Mouse (Mus musculus) cerebellum, adult 18-20 months (tissue): Measurements from ENCODE around the gene Hoxd9.

Source experiments
- DNase-seq, 2 experiments: peaks; one replicate each; pipeline ENCODE4 v3.0.0; 2021

Hoxd9 gene

DNA sequence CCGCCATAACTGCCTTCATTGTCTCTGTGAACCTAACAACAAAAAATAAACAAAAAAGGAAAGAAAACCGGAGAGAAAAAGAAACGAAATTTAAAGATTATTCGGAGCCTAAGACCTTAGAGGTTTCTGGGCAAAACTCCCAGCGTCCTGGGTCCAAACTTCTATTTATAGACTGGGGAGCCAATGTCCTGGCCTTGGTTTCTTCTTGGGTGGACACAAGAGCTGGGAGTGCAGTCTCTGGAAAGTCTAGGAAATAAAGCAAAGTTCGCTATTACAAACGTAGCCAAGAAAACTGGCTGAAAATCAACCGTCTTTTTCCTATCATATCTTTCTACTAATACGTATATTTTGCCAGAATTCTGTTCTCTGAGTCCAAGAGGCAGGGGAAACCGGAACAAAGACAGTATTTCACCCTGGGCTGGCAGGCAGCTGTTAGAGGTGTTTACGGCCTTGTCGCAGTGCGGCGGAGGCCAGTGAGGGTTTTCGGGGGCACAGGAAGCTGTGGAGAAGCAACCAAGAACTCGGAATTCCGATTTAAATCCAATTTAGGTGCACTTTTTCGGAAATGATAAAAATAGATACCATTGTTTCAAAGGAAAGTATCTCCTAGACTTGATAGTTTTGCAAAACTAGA lies 16.7 kb downstream of the Hoxd9 start:
- no peak for DNase-seq

DNA sequence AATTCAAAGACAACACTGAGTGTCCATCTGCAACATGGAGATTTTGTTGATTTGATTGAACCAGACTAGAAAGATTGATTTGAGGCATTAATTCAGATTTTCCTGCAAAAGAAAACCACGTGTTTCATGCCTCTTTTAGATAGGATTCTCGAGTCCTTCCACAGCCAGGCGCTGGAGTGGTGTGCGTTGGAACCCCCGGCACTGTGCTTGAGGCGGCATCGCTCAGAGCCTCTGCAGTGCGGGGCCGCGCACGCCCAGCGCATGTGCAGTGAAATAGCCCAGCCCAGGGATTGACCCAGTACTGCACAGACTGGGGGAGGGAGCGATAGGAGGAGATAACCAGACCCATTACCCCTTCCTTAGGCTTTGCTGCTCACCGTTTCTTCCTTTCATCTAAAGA lies 17.4 kb downstream of the Hoxd9 start:
- DNase-seq: no peak

DNA sequence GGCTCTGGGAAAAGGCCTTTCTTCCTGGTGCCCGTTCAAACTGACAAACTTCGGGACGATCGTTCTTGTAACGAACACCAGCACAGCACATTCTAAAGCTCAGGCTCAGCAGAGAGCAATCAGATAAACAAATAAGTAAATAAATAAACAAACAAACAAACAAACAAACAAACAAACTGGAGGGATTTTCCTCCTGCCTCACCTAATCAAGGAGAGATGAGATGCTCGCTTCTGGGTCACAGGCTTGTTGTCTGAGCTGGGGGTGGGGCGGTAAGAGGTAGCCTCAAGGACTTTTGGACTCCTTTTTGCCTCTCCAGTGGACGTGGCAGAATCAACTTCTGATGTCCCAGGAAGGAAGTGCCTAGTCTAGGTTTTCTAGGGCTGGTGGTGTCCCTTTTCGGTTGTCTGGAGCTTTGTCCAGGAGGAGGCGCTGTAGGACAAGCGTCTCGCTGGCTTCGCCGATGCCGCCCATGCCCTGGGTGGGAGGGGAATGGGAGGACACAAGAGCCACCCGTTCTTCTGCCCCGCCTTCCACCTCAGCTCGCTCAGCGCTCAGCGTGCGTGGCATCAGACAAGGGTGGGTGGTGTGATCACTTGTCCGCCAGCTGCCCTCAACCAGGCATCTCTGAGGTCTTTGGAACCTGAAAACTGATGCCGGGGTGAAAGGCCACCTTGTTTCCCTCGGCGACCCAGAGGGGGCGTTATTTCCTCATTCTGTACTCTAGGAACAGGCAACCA lies 18.1 kb downstream of the Hoxd9 start:
- peak; percentile 42 to 58 for DNase-seq

DNA sequence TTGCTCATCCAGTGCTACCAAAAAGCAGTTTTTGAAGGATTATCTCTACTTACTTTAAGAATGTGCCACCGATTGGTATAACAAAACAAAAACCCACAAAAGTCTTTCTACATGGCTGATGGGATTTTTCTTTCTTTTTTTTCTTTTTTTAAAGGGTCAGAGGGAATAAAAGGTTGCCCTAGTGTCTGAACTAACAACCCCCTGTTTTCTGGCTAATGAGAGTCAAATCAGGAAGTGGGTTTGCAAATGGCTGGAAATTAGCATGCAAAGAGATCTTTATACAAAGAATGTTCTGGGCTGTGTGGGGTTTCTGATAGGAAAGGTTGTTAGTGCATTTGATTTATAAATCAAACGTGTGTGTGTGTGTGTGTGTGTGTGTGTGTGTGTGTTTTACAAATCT lies 22.9 kb downstream of the Hoxd9 start:
- no peak for DNase-seq

DNA sequence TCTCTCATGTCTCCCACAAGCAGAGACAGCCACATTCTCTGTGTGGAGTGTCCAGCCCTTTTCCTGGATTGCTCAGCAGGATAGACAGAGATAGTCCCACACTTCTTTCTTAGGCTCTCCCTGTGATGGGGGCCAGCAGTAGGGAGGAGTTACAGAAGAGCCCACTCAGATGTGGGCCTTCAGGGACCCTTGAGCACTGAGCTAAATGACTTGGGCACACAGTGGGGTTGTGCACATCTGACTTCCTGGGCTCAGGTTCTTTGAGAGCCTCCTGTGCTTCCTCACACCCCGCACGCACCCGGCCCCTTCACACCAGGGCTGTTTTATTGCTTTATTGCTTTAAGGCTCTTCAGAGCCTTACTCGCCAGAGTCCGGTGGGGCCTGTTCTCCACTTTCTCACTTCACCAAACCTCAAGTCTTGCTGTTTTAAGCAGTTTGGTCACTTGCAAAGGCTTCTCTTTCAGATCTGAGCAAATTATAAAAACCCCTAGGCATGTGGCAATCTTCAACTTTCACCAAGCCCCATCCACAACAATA lies 23.5 kb downstream of the Hoxd9 start:
- no peak for DNase-seq

DNA sequence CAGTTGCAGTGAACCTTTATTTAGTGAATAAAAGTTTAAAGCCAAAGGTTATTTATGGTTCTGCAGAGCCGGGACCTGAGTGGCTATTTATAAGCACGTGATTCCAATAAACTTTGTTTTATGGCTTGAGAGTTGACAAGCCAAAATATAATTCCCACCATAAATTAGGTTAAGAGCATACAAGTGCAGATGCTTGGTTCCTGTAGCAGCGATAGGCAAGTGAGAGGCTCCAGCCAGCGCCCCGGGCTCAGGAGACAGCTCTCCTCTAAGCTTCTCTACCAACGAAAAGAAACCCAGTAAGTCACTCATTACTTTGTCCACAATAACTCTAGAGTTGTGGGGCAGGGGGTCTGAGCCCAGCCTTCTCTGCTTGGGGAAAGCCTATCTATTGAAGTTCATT lies 24.4 kb downstream of the Hoxd9 start:
- DNase-seq: no peak

DNA sequence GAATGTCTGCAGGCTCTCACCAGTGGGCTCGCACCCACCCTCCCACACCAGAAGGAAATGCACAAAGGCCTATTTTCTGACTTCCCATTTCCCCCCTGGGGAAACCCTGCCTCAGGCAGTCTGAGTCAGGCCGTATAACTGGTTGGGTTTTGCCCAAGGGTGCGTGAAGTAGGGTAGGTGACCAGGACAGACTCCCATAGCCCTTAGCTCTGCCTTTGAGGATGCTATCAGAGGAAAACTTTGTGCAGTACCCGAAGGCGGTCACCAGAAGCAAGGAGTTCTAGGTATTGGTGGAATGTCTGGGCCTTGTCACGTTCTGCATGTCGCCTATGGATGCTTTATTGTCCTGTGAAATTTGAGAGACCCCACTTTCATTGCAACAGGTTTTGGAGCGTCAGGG lies 25.4 kb downstream of the Hoxd9 start:
- DNase-seq: no peak

DNA sequence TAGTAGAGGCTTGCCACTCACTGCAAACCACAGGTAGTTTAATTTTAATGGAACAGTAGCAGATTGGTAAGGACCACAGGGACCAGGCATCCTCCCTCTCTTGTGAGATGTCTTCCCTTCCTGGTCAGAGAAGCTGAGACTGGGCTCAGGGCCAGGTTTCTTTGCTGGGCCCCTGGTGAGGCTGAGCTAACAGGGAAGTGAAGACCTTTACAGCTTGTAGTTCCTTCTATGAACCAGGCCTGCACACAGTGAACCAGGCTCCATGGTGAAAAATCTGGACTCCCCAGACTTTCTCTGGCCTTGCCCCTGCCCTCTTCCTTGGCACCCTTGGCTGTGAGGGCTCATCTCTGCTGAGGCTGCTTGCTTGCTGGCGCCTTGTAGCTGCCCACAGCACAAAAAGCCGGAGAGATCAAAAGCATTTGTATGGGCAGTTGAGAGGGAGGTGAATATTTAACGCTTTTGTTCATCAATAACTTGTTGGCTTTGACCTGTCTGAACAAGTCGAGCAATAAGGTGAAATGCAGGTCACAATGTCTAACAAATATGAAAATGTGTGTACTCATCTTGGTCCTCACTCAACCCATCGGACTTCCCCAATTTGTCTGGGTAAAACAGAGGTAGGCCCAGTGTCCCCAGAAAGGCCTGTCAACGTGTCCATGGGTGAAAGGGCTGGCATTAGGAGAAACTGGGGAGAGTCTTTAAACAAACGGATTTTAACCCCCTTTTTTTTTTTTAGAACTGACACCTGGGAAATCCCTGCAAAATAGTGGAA lies 26.9 kb downstream of the Hoxd9 start:
- DNase-seq: no peak

DNA sequence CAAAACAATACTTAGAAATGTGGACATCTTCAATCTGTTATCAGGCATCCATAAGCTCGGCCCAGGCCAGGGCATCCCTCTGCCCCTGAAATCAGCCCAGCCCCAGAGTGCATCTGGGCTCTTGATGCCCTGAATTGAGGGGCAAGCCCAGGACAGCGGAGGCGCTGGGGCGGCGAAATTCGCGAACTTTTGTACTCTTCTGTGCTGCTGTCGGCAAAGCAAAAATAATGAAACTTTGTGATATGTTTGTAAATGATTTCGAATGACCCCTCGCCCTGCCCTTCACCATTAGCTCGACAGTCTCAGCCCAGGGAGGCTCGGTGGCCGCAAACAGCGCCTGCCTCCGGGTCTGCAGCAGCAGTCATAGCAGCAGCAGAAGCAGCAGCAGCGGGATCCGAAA lies 27.6 kb downstream of the Hoxd9 start:
- DNase-seq: no peak

DNA sequence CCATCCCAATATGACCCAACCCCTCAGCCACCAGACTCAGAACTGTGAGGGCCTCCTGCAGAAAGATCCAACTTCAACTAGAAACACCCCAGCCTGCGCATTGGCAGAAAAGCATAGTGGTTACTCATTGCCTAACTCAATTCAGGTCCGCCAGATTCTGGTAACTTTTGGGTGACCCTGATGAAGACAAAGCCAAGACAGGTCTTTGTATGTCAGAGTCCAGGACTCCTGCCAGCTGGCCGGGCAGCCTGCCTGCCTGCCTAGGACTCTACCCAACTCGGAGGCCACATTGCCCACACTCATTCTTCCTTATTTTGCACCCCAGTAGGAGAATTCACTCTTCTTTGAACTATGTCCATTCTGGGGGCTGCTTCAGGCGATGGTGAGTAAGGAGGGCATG lies 29.0 kb downstream of the Hoxd9 start, which contains the start of gene Gm28230:
Gm28230 (plus strand) TSS at position 178 of the 400 bp plus-strand sequence.
- no peak for DNase-seq

DNA sequence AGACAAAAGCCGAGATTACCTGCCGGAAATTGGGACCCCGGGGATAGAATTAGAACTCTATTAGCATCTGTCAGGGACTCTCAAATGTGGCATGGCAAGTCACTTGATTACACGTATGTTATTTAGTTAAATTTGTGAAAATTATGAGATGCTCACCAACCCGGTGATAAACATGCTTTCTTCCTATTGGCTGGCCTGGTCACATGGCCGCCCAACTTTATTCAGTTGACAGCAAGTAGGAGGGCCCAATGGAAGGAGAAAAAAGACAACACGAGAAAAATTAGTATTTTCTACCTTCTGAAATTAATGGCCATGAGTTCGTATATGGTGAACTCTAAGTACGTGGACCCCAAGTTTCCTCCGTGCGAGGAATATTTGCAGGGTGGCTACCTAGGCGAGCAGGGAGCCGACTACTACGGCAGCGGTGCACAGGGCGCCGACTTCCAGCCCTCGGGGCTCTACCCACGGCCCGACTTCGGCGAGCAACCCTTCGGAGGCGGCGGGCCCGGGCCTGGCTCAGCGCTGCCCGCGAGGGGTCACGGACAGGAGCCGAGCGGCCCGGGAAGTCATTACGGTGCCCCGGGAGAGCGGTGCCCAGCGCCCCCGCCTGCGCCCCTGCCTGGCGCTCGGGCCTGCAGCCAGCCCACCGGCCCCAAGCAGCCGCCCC lies 29.6 kb downstream of the Hoxd9 start:
- DNase-seq: no peak

DNA sequence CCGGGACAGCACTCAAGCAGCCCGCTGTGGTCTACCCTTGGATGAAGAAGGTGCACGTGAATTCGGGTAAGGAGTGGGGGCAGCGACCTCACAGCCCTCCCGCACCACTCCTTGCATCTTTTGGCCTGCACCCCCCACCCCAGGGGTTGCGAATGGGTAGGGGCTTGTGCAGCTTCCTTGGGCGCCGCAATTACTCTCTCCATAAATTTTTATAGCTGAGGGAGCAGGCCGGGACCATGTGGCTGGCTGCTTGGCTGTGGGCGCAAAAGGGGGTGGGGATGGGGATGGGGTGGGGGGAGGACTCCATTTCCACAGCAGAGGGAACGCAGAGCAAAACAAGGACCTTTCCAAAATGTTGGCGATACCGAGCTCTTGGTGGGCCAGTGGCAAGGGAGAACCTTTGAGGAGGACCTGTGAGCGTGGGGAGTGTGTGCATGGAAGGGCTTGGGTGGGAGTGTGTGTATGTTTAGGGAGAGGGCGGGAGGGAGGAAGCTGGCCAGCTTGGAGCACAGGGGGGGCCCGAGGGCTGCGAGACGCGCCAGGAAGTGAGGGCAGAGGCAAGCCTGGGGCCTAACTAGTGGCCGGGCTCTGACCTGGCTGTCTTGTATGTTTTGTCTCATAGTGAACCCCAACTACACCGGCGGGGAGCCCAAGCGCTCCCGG lies 30.2 kb downstream of the Hoxd9 start:
- DNase-seq: no peak

DNA sequence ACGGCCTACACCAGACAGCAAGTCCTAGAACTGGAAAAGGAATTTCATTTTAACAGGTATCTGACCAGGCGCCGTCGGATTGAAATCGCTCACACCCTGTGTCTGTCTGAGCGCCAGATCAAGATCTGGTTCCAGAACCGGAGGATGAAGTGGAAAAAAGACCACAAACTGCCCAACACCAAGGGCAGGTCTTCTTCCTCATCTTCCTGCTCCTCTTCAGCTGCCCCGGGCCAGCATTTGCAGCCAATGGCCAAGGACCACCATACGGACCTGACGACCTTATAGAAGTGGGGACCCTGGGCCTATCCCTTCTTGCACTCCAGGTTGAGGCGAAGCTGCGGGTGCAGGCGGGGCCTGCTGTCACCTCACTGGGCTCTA lies 30.8 kb downstream of the Hoxd9 start:
- DNase-seq: no peak

DNA sequence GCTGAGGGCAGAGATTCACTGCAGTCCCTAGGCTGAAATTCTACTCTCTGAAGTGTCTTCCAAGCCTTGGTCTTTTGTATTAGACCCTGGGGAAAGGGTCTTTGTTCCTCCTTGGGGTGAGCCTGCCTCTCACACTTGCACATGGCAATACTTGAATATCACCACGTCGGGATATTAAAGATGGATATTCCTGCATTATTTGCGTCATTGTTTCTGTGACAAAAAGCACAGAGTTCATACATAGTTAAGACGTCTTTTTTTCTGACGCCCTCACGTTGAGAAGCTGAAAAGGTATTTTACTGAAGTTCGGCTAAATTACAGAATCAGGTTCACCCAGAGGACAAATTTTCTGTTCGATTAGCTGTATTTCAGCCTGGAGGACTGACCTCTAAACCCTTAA lies 32.8 kb downstream of the Hoxd9 start:
- no peak for DNase-seq

DNA sequence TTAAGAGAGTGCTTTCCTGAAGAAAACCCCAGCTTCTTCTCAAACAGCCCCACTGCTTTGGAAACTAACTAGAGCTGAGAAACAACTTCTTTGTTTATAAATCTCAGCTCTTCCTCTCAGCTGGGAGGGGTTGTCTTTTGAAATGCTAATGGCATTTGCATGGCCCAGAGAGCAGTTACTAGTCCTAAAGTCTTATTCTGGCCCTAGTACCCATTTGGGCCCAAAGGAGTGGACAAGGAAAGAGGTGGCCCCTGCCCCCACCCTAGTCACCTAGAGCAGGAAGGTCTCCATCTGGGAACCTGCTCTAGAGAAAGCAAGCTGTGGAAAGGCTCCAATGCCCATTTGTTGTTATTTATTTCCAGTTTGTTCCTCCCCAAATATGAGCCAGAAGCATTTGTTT lies 33.5 kb downstream of the Hoxd9 start:
- DNase-seq: no peak

DNA sequence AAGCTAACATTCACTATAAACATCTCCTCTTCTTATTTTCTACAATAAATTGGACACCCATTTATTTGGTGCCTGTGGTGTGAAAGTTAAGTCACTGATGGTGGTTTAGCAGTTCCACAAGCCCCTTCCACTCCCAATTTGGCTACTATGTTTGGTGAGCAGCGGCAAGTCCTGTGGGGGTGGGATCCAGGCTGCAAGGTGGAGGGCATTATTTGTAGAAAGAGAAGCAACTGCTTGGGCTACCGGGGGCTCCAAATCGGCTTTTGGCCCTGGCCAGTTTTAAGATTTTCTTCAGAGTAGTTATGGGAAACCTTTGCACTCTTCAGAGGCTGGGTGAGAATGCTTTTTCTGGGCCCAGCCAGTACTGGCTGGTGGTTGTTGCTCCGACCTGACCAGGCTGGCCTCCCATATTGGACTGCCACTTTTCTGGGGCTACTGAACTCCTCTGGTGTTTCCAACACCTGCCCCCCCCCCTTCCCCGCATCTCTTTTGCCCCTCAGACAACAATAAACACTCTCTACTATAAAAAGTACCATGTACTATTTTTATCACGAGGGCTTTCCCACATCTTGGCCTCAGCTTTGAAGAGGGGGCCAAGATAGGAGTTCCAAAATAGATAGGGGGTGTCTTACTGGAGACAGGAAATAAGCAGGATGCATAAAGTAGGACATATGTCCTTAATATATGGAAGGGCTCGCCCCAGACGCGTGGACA lies 34.4 kb downstream of the Hoxd9 start:
- no peak for DNase-seq

DNA sequence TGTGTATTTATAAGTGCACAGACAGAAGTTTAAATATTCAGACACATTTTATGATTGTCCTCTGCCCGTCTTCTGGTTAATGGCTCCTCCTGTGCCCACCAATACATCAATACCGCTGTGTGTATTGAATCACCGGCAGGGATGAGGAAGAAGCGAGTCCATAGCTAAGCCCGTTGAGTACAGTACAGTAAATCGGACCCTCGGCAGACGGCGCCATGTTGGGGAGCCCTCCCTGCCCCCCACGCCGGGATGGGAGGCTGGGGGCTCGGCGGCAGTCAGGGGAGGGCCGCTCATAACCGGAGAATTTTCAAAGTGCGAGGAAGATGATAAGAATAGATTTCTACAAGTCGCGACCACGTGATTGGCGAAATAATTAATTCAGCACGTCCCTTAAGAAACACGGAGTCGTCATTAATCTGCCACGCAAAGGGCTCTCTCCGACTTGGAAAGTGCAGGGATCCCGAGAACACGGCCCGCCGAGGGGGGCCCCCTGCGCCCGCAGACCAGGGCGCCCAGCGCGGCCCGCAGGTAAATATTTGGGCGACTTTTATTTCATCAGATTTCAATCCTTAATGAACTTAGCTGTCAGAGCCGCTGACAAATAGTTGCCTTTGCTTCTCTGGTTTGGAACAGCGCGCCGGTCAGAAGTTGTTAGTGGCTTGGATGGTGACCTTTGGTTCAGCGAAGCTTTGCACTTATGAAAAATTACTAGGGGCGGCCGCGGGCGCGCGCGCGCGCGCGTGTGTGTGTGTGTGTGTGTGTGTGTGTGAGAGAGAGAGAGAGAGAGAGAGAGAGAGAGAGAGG lies 35.2 kb downstream of the Hoxd9 start:
- no peak for DNase-seq

DNA sequence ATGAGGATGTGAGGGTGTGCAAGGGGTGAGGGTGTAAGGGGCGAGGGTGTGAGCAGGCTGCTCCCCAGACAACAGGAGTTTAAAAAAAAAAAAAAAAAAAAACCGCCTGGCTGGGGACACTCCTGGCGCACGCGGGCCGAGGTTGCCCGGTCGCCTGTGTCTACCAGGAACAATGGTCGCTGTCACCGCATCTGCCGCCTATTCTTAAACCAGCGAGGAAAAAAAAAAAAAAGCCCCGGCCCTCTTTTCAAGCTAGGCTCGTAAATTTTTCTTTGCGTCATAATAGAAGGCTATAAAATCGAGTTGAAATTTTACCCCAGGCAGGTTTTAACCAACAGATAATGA lies 35.8 kb downstream of the Hoxd9 start:
- DNase-seq: no peak

DNA sequence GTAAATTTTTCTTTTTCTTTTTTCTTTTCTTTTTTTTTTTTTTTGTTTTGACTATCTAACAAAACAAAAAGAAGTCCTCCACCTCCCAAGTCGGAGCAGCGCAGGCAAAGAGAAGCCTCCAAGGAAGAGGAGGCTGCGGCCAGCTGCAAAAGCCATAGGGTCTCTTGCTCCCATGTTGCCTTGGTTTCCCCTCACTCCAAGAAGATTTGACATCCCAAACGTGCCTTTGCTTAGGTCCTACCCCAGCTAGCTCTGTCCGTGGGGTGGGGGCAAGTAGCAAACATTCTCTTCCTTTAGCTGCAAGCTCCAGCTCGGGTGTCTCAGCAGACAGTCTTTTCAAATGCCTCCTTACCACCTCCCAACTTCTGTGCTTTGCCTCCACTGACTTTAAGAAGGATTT lies 36.2 kb downstream of the Hoxd9 start:
- DNase-seq: no peak

DNA sequence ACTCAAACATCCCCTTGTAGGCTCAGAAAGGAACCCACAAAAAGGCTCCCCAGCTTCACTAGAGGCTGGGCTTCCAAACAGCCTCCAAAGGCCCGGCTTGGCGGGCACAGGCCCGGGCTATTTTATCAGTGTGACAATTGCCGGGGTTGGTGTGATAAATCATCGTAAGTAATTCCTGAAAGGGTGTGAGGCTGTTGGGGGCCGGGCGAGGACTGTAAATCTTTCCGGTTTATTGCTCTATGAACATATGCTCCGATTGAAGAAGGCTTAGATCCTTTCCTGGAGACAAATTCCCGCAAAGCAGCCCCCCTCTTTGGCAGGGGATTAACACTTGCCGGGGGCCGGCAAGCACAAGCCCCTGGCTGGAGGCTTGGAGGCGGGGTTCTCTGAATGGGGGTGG lies 36.9 kb downstream of the Hoxd9 start:
- no peak for DNase-seq
